Mouse (Mus musculus) layer of hippocampus, postnatal 25 days (tissue): ENCODE results near the gene Frmd4b. TPM values are rescaled to one million over a fixed set of nuclear protein-coding genes. Genes with fewer than 3 reads are reported as not detected.
"Not testable (repeated sequence)": the region's sequence is repeated elsewhere in the genome, so short reads cannot be mapped to it uniquely, and the experiment has no call there.

ENCODE experiments used
- DNase-seq, 2 experiments: peaks; one replicate each; pipeline ENCODE4 v3.0.0; 2022; ENCODE audit warnings: mixed read lengths in 2 of 2, low spot score in 1 of 2; ENCODE audit errors: extremely low spot score in 1 of 2
- total RNA-seq, 2 experiments: library from RNA; stranded (reverse); gene quantifications; 2 replicates each; pipeline ENCODE4 v1.2.3; 2021

The Frmd4b gene
- total RNA-seq, 2 experiments from 2014 or later: 26.8 to 35.0 TPM

- DNase-seq: peak in 1 of 2 experiments; percentile 17
These were observed 221.6 kb downstream of the Frmd4b start for GRCm38 (mm10) chr6:97395477-97396350.

GRCm38 (mm10) chr6:97394473-97395075 is 222.8 kb downstream of the Frmd4b start:
- no peak for DNase-seq

- DNase-seq: no peak
These were observed 224.4 kb downstream of the Frmd4b start for GRCm38 (mm10) chr6:97392912-97393311.

GRCm38 (mm10) chr6:97387388-97387787 is 230.0 kb downstream of the Frmd4b start:
- DNase-seq: no peak

GRCm38 (mm10) chr6:97384918-97385317 is 232.4 kb downstream of the Frmd4b start:
- DNase-seq: no peak

GRCm38 (mm10) chr6:97381275-97381674 is 236.1 kb downstream of the Frmd4b start:
- DNase-seq: no peak

GRCm38 (mm10) chr6:97370947-97371346 is 246.4 kb downstream of the Frmd4b start:
- no peak for DNase-seq

- DNase-seq: no peak
These were observed 246.9 kb downstream of the Frmd4b start for GRCm38 (mm10) chr6:97370460-97370859.

GRCm38 (mm10) chr6:97363846-97364245 is 253.5 kb downstream of the Frmd4b start:
- no peak for DNase-seq

GRCm38 (mm10) chr6:97357606-97358005 is 259.7 kb downstream of the Frmd4b start:
- not testable (repeated sequence) for DNase-seq

- DNase-seq: no peak
These were observed 260.7 kb downstream of the Frmd4b start for GRCm38 (mm10) chr6:97356612-97357011.

- no peak for DNase-seq
These were observed 262.2 kb downstream of the Frmd4b start for GRCm38 (mm10) chr6:97355141-97355540.

- no peak for DNase-seq
These were observed 263.4 kb downstream of the Frmd4b start for GRCm38 (mm10) chr6:97353933-97354332.

GRCm38 (mm10) chr6:97353371-97353770 is 264.0 kb downstream of the Frmd4b start:
- no peak for DNase-seq

GRCm38 (mm10) chr6:97352505-97353154 is 264.7 kb downstream of the Frmd4b start:
- no peak for DNase-seq

GRCm38 (mm10) chr6:97349355-97350138 is 267.8 kb downstream of the Frmd4b start:
- DNase-seq: no peak

GRCm38 (mm10) chr6:97346932-97347331 is 270.4 kb downstream of the Frmd4b start:
- DNase-seq: no peak

GRCm38 (mm10) chr6:97346527-97346926 is 270.8 kb downstream of the Frmd4b start:
- DNase-seq: no peak

GRCm38 (mm10) chr6:97345921-97346320 is 271.4 kb downstream of the Frmd4b start:
- no peak for DNase-seq

GRCm38 (mm10) chr6:97342185-97342584 is 275.2 kb downstream of the Frmd4b start:
- DNase-seq: no peak
